Mouse (Mus musculus): ENCODE data around the gene Nup85. TPM values are rescaled to one million over a fixed set of nuclear protein-coding genes. Genes with fewer than 3 reads are reported as not detected.
"Not testable (repeated sequence)": the region's sequence is repeated elsewhere in the genome, so short reads cannot be mapped to it uniquely, and the experiment has no call there.

Nup85 gene
- polyA plus RNA-seq, 1 experiment from 2014 or later, result 187 TPM

GRCm38 (mm10) chr11:115526446-115526845 lies 37.8 kb upstream of the Nup85 start:
- H3K4me2 ChIP-seq (ENCODE audit: low read depth); DNase-seq (ENCODE audit: low spot score); H3K9me3 ChIP-seq (ENCODE audit: control insufficient read depth, low read length); ATAC-seq (ENCODE audit: insufficient read depth, low FRiP score, low TSS enrichment); H3K27ac ChIP-seq (ENCODE audit: low read depth, low read length); H3K4me3 ChIP-seq (ENCODE audit: low read depth, low read length); H3K4me1 ChIP-seq (ENCODE audit: control insufficient read depth, insufficient read depth, low read length); H3K9ac ChIP-seq (ENCODE audit: low read length); H3K27me3 ChIP-seq (ENCODE audit: control insufficient read depth, insufficient read depth, low read length): not testable (repeated sequence)
- WGBS, result 90% methylated on average over 3 of the region's 3 CpGs
- H3K36me3 ChIP-seq (ENCODE audit: control insufficient read depth, insufficient read depth, low read length), result peaks cover 12% of the 10 kb centered on the region

- ATAC-seq (ENCODE audit: insufficient read depth, low FRiP score, low TSS enrichment), result no peak
- Histone ChIP-seq H3K27ac (ENCODE audit: low read depth, low read length) (peak overlapping the region; percentile 100), H3K9ac (ENCODE audit: low read length) (peak overlapping the region; percentile 98), H3K4me1 (ENCODE audit: control insufficient read depth, insufficient read depth, low read length) (peaks cover 12% of the 10 kb centered on the region; the same call in 1 of the 2 replicates), H3K4me3 (ENCODE audit: low read depth, low read length) (peak overlapping the region; percentile 98), H3K9me3 (ENCODE audit: control insufficient read depth, low read length) (no peaks in the 10 kb centered on the region), H3K36me3 (ENCODE audit: control insufficient read depth, insufficient read depth, low read length) (peaks cover 18% of the 10 kb centered on the region), H3K27me3 (ENCODE audit: control insufficient read depth, insufficient read depth, low read length) (no peaks in the 10 kb centered on the region), H3K4me2 (ENCODE audit: low read depth) (peak overlapping the region; percentile 78)
- WGBS, result 7% methylated on average over 11 of the region's 11 CpGs
- DNase-seq (ENCODE audit: low spot score), result no peak
Observed at GRCm38 (mm10) chr11:115534759-115535371, 29.4 kb upstream of the Nup85 start.

- under 1% methylated on average over 76 of the region's 84 CpGs for WGBS
- Histone ChIP-seq H3K27me3 (ENCODE audit: control insufficient read depth, insufficient read depth, low read length) (no peaks in the 10 kb centered on the region), H3K4me3 (ENCODE audit: low read depth, low read length) (peak overlapping the region; percentile 98), H3K4me1 (ENCODE audit: control insufficient read depth, insufficient read depth, low read length) (peaks cover 12% of the 10 kb centered on the region; the same call in 1 of the 2 replicates), H3K4me2 (ENCODE audit: low read depth) (peak overlapping the region; percentile 78), H3K9me3 (ENCODE audit: control insufficient read depth, low read length) (no peaks in the 10 kb centered on the region), H3K9ac (ENCODE audit: low read length) (peak overlapping the region; percentile 98), H3K36me3 (ENCODE audit: control insufficient read depth, insufficient read depth, low read length) (peaks cover 14% of the 10 kb centered on the region), H3K27ac (ENCODE audit: low read depth, low read length) (peak overlapping the region; percentile 100)
- ATAC-seq (ENCODE audit: insufficient read depth, low FRiP score, low TSS enrichment), result peak; percentile 64
- DNase-seq (ENCODE audit: low spot score), result peak; percentile 81
Observed at GRCm38 (mm10) chr11:115535401-115536037, 28.7 kb upstream of the Nup85 start.

GRCm38 (mm10) chr11:115536038-115536681 lies 28.1 kb upstream of the Nup85 start, which contains the start of gene Sumo2:
Sumo2 (minus strand) TSS chr11:115536276.
- Histone ChIP-seq H3K27me3 (ENCODE audit: control insufficient read depth, insufficient read depth, low read length) (no peaks in the 10 kb centered on the region), H3K4me2 (ENCODE audit: low read depth) (peak within 1 kb of the TSS; percentile 78), H3K4me1 (ENCODE audit: control insufficient read depth, insufficient read depth, low read length) (peaks cover 12% of the 10 kb centered on the region; the same call in 1 of the 2 replicates), H3K4me3 (ENCODE audit: low read depth, low read length) (peak within 1 kb of the TSS; percentile 98), H3K9ac (ENCODE audit: low read length) (peak within 1 kb of the TSS; percentile 98), H3K36me3 (ENCODE audit: control insufficient read depth, insufficient read depth, low read length) (peaks cover 14% of the 10 kb centered on the region), H3K27ac (ENCODE audit: low read depth, low read length) (peak within 1 kb of the TSS; percentile 100), H3K9me3 (ENCODE audit: control insufficient read depth, low read length) (no peaks in the 10 kb centered on the region)
- ATAC-seq (ENCODE audit: insufficient read depth, low FRiP score, low TSS enrichment), result peak; percentile 88
- 1% methylated on average over 60 of the region's 70 CpGs for WGBS
- peak; percentile 100 for DNase-seq (ENCODE audit: low spot score)

- H3K9me3 ChIP-seq (ENCODE audit: control insufficient read depth, low read length), result no peaks in the 10 kb centered on the region
- peaks cover 8% of the 10 kb centered on the region for H3K36me3 ChIP-seq (ENCODE audit: control insufficient read depth, insufficient read depth, low read length)
- H3K27ac ChIP-seq (ENCODE audit: low read depth, low read length), result peak overlapping the region; percentile 100
- H3K4me2 ChIP-seq (ENCODE audit: low read depth), result peak overlapping the region; percentile 29
- peak overlapping the region; percentile 98; the same call in 1 of the 2 replicates for H3K4me3 ChIP-seq (ENCODE audit: low read depth, low read length)
- H3K9ac ChIP-seq (ENCODE audit: low read length), result no peak overlapping the region
- ATAC-seq (ENCODE audit: insufficient read depth, low FRiP score, low TSS enrichment), result no peak
- H3K4me1 ChIP-seq (ENCODE audit: control insufficient read depth, insufficient read depth, low read length), result peaks cover 12% of the 10 kb centered on the region; the same call in 1 of the 2 replicates
- DNase-seq (ENCODE audit: low spot score), result no peak
- no peaks in the 10 kb centered on the region for H3K27me3 ChIP-seq (ENCODE audit: control insufficient read depth, insufficient read depth, low read length)
- 88% methylated on average over 10 of the region's 10 CpGs for WGBS
Observed at GRCm38 (mm10) chr11:115536856-115537568, 27.2 kb upstream of the Nup85 start.

- Histone ChIP-seq H3K9ac (ENCODE audit: low read length) (no peak overlapping the region), H3K4me3 (ENCODE audit: low read depth, low read length) (no peak overlapping the region), H3K4me2 (ENCODE audit: low read depth) (no peak overlapping the region), H3K27me3 (ENCODE audit: control insufficient read depth, insufficient read depth, low read length) (no peaks in the 10 kb centered on the region), H3K4me1 (ENCODE audit: control insufficient read depth, insufficient read depth, low read length) (peaks cover 12% of the 10 kb centered on the region; the same call in 1 of the 2 replicates), H3K27ac (ENCODE audit: low read depth, low read length) (no peak overlapping the region), H3K36me3 (ENCODE audit: control insufficient read depth, insufficient read depth, low read length) (peaks cover 3% of the 10 kb centered on the region; the same call in 1 of the 2 replicates), H3K9me3 (ENCODE audit: control insufficient read depth, low read length) (no peaks in the 10 kb centered on the region)
- DNase-seq (ENCODE audit: low spot score) (no peak), ATAC-seq (ENCODE audit: insufficient read depth, low FRiP score, low TSS enrichment) (no peak)
- WGBS, result 70% methylated on average over 2 of the region's 2 CpGs
Observed at GRCm38 (mm10) chr11:115538045-115538444, 26.2 kb upstream of the Nup85 start.

GRCm38 (mm10) chr11:115543571-115543970 lies 20.7 kb upstream of the Nup85 start:
- ATAC-seq (ENCODE audit: insufficient read depth, low FRiP score, low TSS enrichment) (no peak), DNase-seq (ENCODE audit: low spot score) (no peak)
- Histone ChIP-seq H3K9ac (ENCODE audit: low read length) (no peak overlapping the region), H3K9me3 (ENCODE audit: control insufficient read depth, low read length) (no peaks in the 10 kb centered on the region), H3K27ac (ENCODE audit: low read depth, low read length) (no peak overlapping the region), H3K4me3 (ENCODE audit: low read depth, low read length) (no peak overlapping the region), H3K4me1 (ENCODE audit: control insufficient read depth, insufficient read depth, low read length) (no peaks in the 10 kb centered on the region), H3K4me2 (ENCODE audit: low read depth) (no peak overlapping the region), H3K27me3 (ENCODE audit: control insufficient read depth, insufficient read depth, low read length) (no peaks in the 10 kb centered on the region), H3K36me3 (ENCODE audit: control insufficient read depth, insufficient read depth, low read length) (no peaks in the 10 kb centered on the region)
- WGBS, result 88% methylated on average over 4 of the region's 4 CpGs

- H3K27ac ChIP-seq (ENCODE audit: low read depth, low read length), result no peak overlapping the region
- WGBS, result 63% methylated on average over 4 of the region's 4 CpGs
- no peaks in the 10 kb centered on the region for H3K27me3 ChIP-seq (ENCODE audit: control insufficient read depth, insufficient read depth, low read length)
- no peak overlapping the region for H3K9ac ChIP-seq (ENCODE audit: low read length)
- H3K4me1 ChIP-seq (ENCODE audit: control insufficient read depth, insufficient read depth, low read length), result no peaks in the 10 kb centered on the region
- DNase-seq (ENCODE audit: low spot score) (no peak), ATAC-seq (ENCODE audit: insufficient read depth, low FRiP score, low TSS enrichment) (no peak)
- H3K4me3 ChIP-seq (ENCODE audit: low read depth, low read length), result no peak overlapping the region
- no peaks in the 10 kb centered on the region for H3K36me3 ChIP-seq (ENCODE audit: control insufficient read depth, insufficient read depth, low read length)
- H3K9me3 ChIP-seq (ENCODE audit: control insufficient read depth, low read length), result no peaks in the 10 kb centered on the region
- H3K4me2 ChIP-seq (ENCODE audit: low read depth), result no peak overlapping the region
Observed at GRCm38 (mm10) chr11:115552783-115553182, 11.5 kb upstream of the Nup85 start.
